Mouse (Mus musculus): ENCODE measurements around the gene Rmi2. TPM values are rescaled to one million over a fixed set of nuclear protein-coding genes. Genes with fewer than 3 reads are reported as not detected.

The Rmi2 gene
- 3.7 and 3.8 TPM in 2 replicates for polyA plus RNA-seq (2011; ENCODE audit: insufficient read depth, insufficient read length, low read depth, missing spikeins)

DNA sequence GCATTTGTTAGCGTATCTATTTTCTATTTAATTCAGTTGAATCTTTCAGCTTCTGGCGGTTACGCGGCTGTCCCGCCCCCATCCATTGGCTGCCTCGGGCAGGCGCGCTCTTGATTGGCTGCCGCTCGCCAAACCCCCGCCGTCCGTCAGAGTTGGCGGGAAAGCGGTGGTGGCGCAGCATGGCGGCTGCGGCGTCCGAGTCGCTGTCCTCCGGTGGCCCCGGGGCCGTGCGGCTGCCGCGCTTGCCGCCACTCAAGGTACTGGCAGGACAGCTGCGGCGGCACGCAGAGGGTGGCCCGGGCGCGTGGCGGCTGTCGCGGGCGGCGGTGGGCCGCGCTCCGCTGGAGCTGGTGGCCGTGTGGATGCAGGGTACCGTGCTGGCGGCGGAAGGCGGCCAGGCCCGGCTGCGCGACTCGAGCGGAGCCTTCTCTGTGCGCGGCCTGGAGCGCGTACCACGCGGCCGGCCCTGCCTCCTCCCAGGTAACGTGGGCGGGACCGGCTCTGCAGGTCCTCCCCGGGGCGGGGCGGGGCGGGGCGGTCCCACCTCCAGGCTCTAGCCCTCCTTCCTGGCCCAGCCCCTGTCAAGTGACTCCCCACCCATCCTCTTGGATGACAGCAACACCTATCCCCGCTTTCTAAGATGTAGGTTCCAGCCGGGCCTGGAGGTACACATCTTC, at the start of gene Rmi2:
TSS of gene Rmi2 (plus strand) at position 149 of the 677 bp plus-strand sequence.
- no peaks in the 10 kb centered on the region for H3K27me3 ChIP-seq (ENCODE audit: control insufficient read depth, insufficient read depth, low read length, poor library complexity, severe bottlenecking)
- peak within 1 kb of the TSS; percentile 62 for H3K4me3 ChIP-seq (ENCODE audit: low read depth, low read length)
- H3K9me3 ChIP-seq (replicated peaks; ENCODE audit: control insufficient read depth, insufficient read depth, low read length, poor library complexity, severe bottlenecking) = no peaks in the 10 kb centered on the region
- TF ChIP-seq POLR2A (IDR thresholded peaks at IDR 0.05; ENCODE audit: insufficient read depth, low read length) (peak; percentile 50), CTCF (IDR thresholded peaks at IDR 0.05; ENCODE audit: low read depth, low read length) (no peak), EP300 (IDR thresholded peaks at IDR 0.05; ENCODE audit: insufficient read depth, low read depth, low read length) (no peak)
- no peaks in the 10 kb centered on the region for H3K4me1 ChIP-seq (ENCODE audit: control insufficient read depth, insufficient read depth, low read length)
- peak within 1 kb of the TSS; percentile 48 for H3K9ac ChIP-seq (ENCODE audit: low read depth, poor library complexity, severe bottlenecking)
- H3K27ac ChIP-seq (ENCODE audit: insufficient read depth, low read length) = no peak within 1 kb of the TSS
- H3K36me3 ChIP-seq (ENCODE audit: control insufficient read depth, insufficient read depth, low read length, poor library complexity, severe bottlenecking) = no peaks in the 10 kb centered on the region

DNA sequence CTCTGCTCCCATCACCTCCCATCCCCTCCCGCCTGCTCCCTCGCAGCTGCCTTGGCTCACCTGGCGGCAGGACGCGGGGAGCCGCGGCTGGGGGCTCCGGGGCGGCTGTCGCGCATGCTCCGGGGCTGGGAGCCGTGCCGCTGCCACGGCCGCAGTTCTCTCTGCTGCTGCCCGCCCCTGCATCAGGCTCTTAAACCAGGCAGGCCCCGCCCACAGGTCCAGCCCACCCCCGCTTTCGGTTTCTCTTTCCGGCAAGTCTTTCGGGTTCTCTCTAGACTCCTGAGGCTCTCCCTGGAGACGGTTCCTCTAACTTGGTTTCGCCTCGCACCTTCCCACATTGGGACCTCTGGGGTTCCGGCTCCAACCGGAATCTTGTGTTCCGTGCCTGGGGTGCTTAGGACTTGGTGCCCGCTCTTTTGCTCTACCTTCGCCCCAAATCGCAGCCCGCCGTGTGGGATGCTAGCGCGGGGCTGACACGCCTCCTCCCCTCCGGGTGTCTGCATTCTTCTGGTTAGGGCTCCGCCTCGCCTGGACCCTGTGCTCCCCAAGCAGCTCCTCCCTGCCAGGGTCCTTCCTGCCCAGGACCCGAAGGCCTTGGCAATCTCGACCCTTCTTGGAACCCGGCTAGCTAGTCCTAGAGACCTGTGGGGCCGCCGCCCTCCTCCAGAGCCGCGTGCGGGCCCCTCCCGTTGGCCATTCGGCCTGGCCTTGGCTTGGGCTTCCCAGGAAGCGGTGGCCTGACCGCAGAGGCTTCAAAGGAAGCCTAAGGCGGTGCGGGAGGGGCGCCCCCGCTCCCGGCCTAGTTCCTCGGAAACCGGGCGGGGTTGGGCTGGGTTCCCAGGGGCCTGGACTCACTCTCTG, 49.3 kb upstream of the Rmi2 start, which contains the start of gene Socs1:
TSS of gene Socs1 (minus strand) at position 166 of the 861 bp plus-strand sequence.
- no peaks in the 10 kb centered on the region for H3K9me3 ChIP-seq (replicated peaks; ENCODE audit: control insufficient read depth, insufficient read depth, low read length, poor library complexity, severe bottlenecking)
- peaks cover 1% of the 10 kb centered on the region for H3K4me1 ChIP-seq (ENCODE audit: control insufficient read depth, insufficient read depth, low read length)
- H3K36me3 ChIP-seq (ENCODE audit: control insufficient read depth, insufficient read depth, low read length, poor library complexity, severe bottlenecking) = no peaks in the 10 kb centered on the region
- H3K27me3 ChIP-seq (ENCODE audit: control insufficient read depth, insufficient read depth, low read length, poor library complexity, severe bottlenecking) = no peaks in the 10 kb centered on the region; the same call in 1 of the 2 replicates
- H3K9ac ChIP-seq (ENCODE audit: low read depth, poor library complexity, severe bottlenecking) = peak within 1 kb of the TSS; percentile 84
- peak; percentile 35 for TF ChIP-seq POLR2A (IDR thresholded peaks at IDR 0.05; ENCODE audit: insufficient read depth, low read length)
- no peak for TF ChIP-seq EP300 (IDR thresholded peaks at IDR 0.05; ENCODE audit: insufficient read depth, low read depth, low read length)
- peak within 1 kb of the TSS; percentile 15 for H3K27ac ChIP-seq (ENCODE audit: insufficient read depth, low read length)
- H3K4me3 ChIP-seq (ENCODE audit: low read depth, low read length) = peak within 1 kb of the TSS; percentile 74

DNA sequence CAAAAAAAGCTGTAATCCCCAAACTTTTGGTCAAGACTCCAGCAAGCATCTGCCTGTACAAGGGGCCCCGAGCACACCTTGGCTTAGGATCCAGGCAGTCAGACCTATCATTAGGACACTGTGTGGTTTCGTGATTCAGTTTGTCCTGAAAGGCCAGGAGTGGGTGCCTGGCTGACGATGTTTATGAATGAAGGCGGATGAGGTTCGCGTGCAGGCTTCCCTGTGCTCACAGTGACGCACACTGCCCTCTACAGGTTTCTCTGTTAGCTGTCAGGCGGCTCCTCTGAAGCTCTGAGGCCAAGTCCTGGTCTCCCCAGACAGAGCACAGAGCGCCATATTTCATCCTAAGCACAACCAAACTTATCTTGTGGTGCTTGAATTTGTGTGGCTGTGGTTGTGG, 48.6 kb upstream of the Rmi2 start:
- H3K27ac ChIP-seq (ENCODE audit: insufficient read depth, low read length) = peak overlapping the region; percentile 15; the same call in 1 of the 2 replicates
- H3K27me3 ChIP-seq (ENCODE audit: control insufficient read depth, insufficient read depth, low read length, poor library complexity, severe bottlenecking) = no peaks in the 10 kb centered on the region; the same call in 1 of the 2 replicates
- H3K4me1 ChIP-seq (ENCODE audit: control insufficient read depth, insufficient read depth, low read length) = peaks cover 1% of the 10 kb centered on the region
- TF ChIP-seq POLR2A (IDR thresholded peaks at IDR 0.05; ENCODE audit: insufficient read depth, low read length) = no peak
- TF ChIP-seq EP300 (IDR thresholded peaks at IDR 0.05; ENCODE audit: insufficient read depth, low read depth, low read length) = 0 out of 2 replicates have a peak, but pooled peaks have one; percentile 38
- TF ChIP-seq CTCF (IDR thresholded peaks at IDR 0.05; ENCODE audit: low read depth, low read length) = peak; percentile 86
- H3K9ac ChIP-seq (ENCODE audit: low read depth, poor library complexity, severe bottlenecking) = peak overlapping the region; percentile 84
- H3K9me3 ChIP-seq (replicated peaks; ENCODE audit: control insufficient read depth, insufficient read depth, low read length, poor library complexity, severe bottlenecking) = no peaks in the 10 kb centered on the region
- H3K4me3 ChIP-seq (ENCODE audit: low read depth, low read length) = peak overlapping the region; percentile 67
- no peaks in the 10 kb centered on the region for H3K36me3 ChIP-seq (ENCODE audit: control insufficient read depth, insufficient read depth, low read length, poor library complexity, severe bottlenecking)

DNA sequence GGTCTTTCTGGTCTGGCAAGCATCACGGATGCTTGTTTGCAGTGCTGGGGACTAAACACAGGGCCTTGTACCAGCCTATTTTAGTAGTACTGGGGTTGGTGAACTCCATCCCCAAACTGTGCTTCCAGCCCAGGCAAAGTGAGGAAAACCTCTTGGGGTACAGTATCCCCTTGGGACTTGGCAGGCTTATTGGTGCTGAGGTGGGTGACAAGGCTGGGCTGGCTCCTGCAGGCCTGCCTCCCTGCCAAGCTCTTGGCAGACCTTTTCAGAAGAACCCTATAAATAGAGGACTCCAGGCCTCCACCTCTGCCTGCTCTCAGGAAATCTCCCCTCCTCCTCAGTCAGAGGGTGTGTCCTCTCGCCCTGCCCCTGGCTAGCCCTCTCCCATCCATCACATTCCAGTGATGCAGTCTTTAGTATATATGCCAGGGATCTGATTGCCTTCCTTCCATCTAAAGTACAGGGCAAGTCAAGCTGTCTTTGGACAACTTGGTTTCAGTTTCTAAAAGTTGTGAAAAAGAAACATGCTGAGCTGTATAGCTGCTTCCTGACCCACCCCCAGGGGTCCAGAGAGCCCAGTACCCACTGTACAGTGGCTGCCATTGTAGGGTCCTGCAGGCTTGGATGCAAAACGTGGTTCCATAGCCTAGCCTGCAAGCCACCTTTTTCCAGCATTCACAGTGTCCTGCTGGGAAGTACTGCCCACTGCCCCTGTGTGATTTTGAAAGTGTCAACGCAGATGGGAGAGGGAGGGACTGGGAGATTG, 47.9 kb upstream of the Rmi2 start:
- Histone ChIP-seq H3K4me1 (ENCODE audit: control insufficient read depth, insufficient read depth, low read length) (peaks cover 1% of the 10 kb centered on the region), H3K9me3 (replicated peaks; ENCODE audit: control insufficient read depth, insufficient read depth, low read length, poor library complexity, severe bottlenecking) (no peaks in the 10 kb centered on the region), H3K27me3 (ENCODE audit: control insufficient read depth, insufficient read depth, low read length, poor library complexity, severe bottlenecking) (no peaks in the 10 kb centered on the region; the same call in 1 of the 2 replicates), H3K27ac (ENCODE audit: insufficient read depth, low read length) (no peak overlapping the region), H3K4me3 (ENCODE audit: low read depth, low read length) (no peak overlapping the region), H3K36me3 (ENCODE audit: control insufficient read depth, insufficient read depth, low read length, poor library complexity, severe bottlenecking) (no peaks in the 10 kb centered on the region), H3K9ac (ENCODE audit: low read depth, poor library complexity, severe bottlenecking) (no peak overlapping the region)
- TF ChIP-seq EP300 (IDR thresholded peaks at IDR 0.05; ENCODE audit: insufficient read depth, low read depth, low read length) (no peak), CTCF (IDR thresholded peaks at IDR 0.05; ENCODE audit: low read depth, low read length) (no peak), POLR2A (IDR thresholded peaks at IDR 0.05; ENCODE audit: insufficient read depth, low read length) (no peak)

DNA sequence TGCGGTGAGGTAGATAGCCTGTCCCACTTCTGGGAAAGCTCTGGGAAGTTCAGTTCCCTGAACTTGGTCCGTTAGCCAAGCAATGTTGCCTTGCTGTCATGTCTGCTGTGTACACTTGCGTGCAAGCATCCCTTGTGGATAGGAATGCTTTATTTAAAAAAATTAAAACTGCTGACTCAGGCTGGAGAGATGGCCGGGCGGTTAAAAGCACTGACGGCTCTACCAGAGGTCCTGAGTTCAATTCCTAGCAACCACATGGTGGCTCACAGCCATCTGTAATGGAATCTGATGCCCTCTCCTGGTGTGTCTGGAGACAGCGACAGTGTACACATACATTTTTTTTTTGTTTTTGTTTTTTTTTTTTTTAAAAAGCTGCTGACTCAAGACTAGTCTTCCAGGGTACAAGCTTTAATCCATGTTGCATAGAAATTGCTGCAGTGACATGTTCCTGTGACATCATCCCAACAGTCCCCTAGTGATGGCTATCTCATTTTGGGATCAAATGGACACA, 47.3 kb upstream of the Rmi2 start:
- TF ChIP-seq POLR2A (IDR thresholded peaks at IDR 0.05; ENCODE audit: insufficient read depth, low read length) = no peak
- no peak for TF ChIP-seq EP300 (IDR thresholded peaks at IDR 0.05; ENCODE audit: insufficient read depth, low read depth, low read length)
- TF ChIP-seq CTCF (IDR thresholded peaks at IDR 0.05; ENCODE audit: low read depth, low read length) = peak; percentile 11
- Histone ChIP-seq H3K4me1 (ENCODE audit: control insufficient read depth, insufficient read depth, low read length) (peaks cover 1% of the 10 kb centered on the region), H3K27me3 (ENCODE audit: control insufficient read depth, insufficient read depth, low read length, poor library complexity, severe bottlenecking) (no peaks in the 10 kb centered on the region; the same call in 1 of the 2 replicates), H3K27ac (ENCODE audit: insufficient read depth, low read length) (no peak overlapping the region), H3K9me3 (replicated peaks; ENCODE audit: control insufficient read depth, insufficient read depth, low read length, poor library complexity, severe bottlenecking) (no peaks in the 10 kb centered on the region), H3K36me3 (ENCODE audit: control insufficient read depth, insufficient read depth, low read length, poor library complexity, severe bottlenecking) (no peaks in the 10 kb centered on the region), H3K9ac (ENCODE audit: low read depth, poor library complexity, severe bottlenecking) (no peak overlapping the region), H3K4me3 (ENCODE audit: low read depth, low read length) (no peak overlapping the region)
